In the genomic region with DNA sequence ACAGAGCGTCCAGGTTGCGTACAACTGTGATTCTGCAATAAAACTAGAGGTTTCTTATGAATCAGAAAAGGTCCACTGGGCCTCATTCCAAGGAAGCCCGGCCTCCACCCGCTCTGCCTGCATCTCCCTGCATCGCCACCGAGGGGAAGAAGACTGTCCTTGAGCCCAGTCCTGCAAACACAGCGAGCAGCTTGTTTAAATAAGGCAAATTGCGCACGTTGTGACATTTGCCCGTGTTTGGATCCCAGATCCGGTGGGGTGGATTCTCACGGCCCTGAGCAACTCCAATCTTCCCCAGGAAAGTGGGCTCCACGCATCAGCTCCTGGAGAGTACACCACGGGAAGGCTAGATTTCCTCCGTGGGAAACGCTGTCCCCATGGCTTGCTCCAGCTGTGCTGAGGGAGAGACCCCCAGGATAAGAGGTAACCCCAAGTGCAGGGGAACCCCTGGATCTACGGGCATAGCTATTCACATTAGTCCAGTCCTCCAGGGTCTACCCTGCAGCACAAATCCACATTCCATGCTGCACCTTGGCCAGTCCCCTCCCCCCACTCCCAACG, we compare ENCODE assay signal across 8 mouse cellular contexts. TPM values are rescaled to one million over a fixed set of nuclear protein-coding genes. Genes with fewer than 3 reads are reported as not detected.
DNase-seq lines count a peak whose midpoint lies in the region; ATAC-seq lines count a peak whose summit lies in the region.

No protein-coding gene starts in this region.

- no peak overlapping the region for H3K4me3 ChIP-seq in kidney, embryonic 14.5 days (ENCODE audit: low read length)
- H3K4me3 ChIP-seq in embryonic facial prominence, embryonic 13.5 days, result no peak overlapping the region

- H3K36me3 ChIP-seq in kidney, embryonic 14.5 days (ENCODE audit: control insufficient read depth, insufficient read depth, low read length), result no peaks in the 10 kb centered on the region
- H3K36me3 ChIP-seq in embryonic facial prominence, embryonic 13.5 days, result no peaks in the 10 kb centered on the region

- no peaks in the 10 kb centered on the region for H3K9me3 ChIP-seq in kidney, embryonic 14.5 days (ENCODE audit: control insufficient read depth, low read length)
- no peaks in the 10 kb centered on the region for H3K9me3 ChIP-seq in embryonic facial prominence, embryonic 13.5 days

- no peaks in the 10 kb centered on the region for H3K27me3 ChIP-seq in kidney, embryonic 14.5 days (ENCODE audit: control insufficient read depth, insufficient read depth, low read length)
- H3K27me3 ChIP-seq in embryonic facial prominence, embryonic 13.5 days, result no peaks in the 10 kb centered on the region

- H3K9ac ChIP-seq in kidney, embryonic 14.5 days (ENCODE audit: low read depth, low read length), result 0 out of 2 replicates have a peak overlapping the region, but pooled peaks have one; percentile 18
- H3K9ac ChIP-seq in embryonic facial prominence, embryonic 13.5 days, result 0 out of 2 replicates have a peak overlapping the region, but pooled peaks have one; percentile 11

- H3K27ac ChIP-seq in kidney, embryonic 14.5 days (ENCODE audit: low read depth, low read length), result peak overlapping the region; percentile 51; the same call in 1 of the 2 replicates
- no peak overlapping the region for H3K27ac ChIP-seq in embryonic facial prominence, embryonic 13.5 days

- peaks cover 24% of the 10 kb centered on the region for H3K4me1 ChIP-seq in kidney, embryonic 14.5 days (ENCODE audit: control insufficient read depth, insufficient read depth, low read length)
- peaks cover 34% of the 10 kb centered on the region for H3K4me1 ChIP-seq in embryonic facial prominence, embryonic 13.5 days

- 61% methylated on average over 18 of the region's 18 CpGs for WGBS in kidney, embryonic 14.5 days
- WGBS in embryonic facial prominence, embryonic 13.5 days, result 55% methylated on average over 18 of the region's 18 CpGs

- no peak for ATAC-seq in kidney, embryonic 14.5 days (ENCODE audit: low FRiP score, low TSS enrichment)
- no peak for ATAC-seq in embryonic facial prominence, embryonic 13.5 days (ENCODE audit: insufficient number of reproducible peaks, insufficient read depth, low FRiP score, low TSS enrichment, low read depth)

- H3K4me2 ChIP-seq in kidney, embryonic 14.5 days (replicated peaks; ENCODE audit: low read depth, low read length), result peak overlapping the region; percentile 1; the same call in 1 of the 2 replicates
- H3K4me2 ChIP-seq in embryonic facial prominence, embryonic 13.5 days, result no peak overlapping the region

- no peak for DNase-seq in kidney, adult 8-10 months
- peak; percentile 50 to 72 for DNase-seq in adrenal gland, adult 18-20 months (ENCODE audit: low spot score in 2 of 2)
- peak; percentile 52 to 63 for DNase-seq in kidney, postnatal 25 days
- DNase-seq in ovary, postnatal 36 days (ENCODE audit: low spot score), result peak; percentile 62
- no peak for DNase-seq in thymus, adult 18-20 months
- DNase-seq in thymus, postnatal 10 days (ENCODE audit: low spot score in 2 of 2), result no peak

RNA-seq across cellular contexts. Expression of a gene that starts 7.7 kb away (rescaled TPM):
- polyA plus RNA-seq in kidney, embryonic 14.5 days (2014; fragmentation: Nextera tagmentation; extraction: Ambion mirVana), result 96.3 and 112 TPM in 2 replicates
- total RNA-seq in adrenal gland, adult 18-20 months (2021), result 10 to 100 TPM; 83.1 to 93.5 TPM
- polyA plus RNA-seq in embryonic facial prominence, embryonic 13.5 days (2015; fragmentation: Nextera tagmentation; extraction: Ambion mirVana), result 132 and 134 TPM in 2 replicates

Comparison
In these comparisons a context has a peak if more than half of its experiments do, and no peak if none do; other contexts are left out.
1. DNase-seq: peak in adrenal gland, adult 18-20 months (2 of 2), kidney, postnatal 25 days (2 of 2) and ovary, postnatal 36 days (single experiment); none in kidney, adult 8-10 months (0 of 2), thymus, adult 18-20 months (0 of 2) and thymus, postnatal 10 days (0 of 2).